Mouse (Mus musculus) heart, postnatal 0 days (tissue): Measurements from ENCODE around the gene Rnf166. TPM values are rescaled to one million over a fixed set of nuclear protein-coding genes. Genes with fewer than 3 reads are reported as not detected.

Experiments
- ATAC-seq: fragments of 200-750 bp; cut with Nextera tagmentation; 2 replicates; pipeline ENCODE4 v1.8.0; 2017; ENCODE audit warnings: low read depth, moderate number of reproducible peaks, moderate library complexity; ENCODE audit not compliant: insufficient read depth
- DNase-seq: peaks from one replicate; pipeline ENCODE4 v3.0.0-alpha.2; 2016; ENCODE audit warnings: low spot score
- H3K27ac ChIP-seq: fragments of 300-500 bp; sonication (generic); 2 replicates; pipeline ENCODE4 v1.5.1; 2014; ENCODE audit warnings: low read depth, mild to moderate bottlenecking
- H3K27me3 ChIP-seq: fragments of 300-500 bp; sonication (generic); 2 replicates; pipeline ENCODE4 v1.6.1; 2014; ENCODE audit warnings: low read length, mixed read lengths; ENCODE audit not compliant: control insufficient read depth, insufficient read depth
- H3K36me3 ChIP-seq: fragments of 300-500 bp; sonication (generic); replicated peaks from 2 replicates; pipeline ENCODE4 v1.6.1; 2014; ENCODE audit warnings: low read length, mixed read lengths; ENCODE audit not compliant: control insufficient read depth, insufficient read depth
- H3K4me1 ChIP-seq: fragments of 300-500 bp; sonication (generic); 2 replicates; pipeline ENCODE4 v1.6.1; 2014; ENCODE audit warnings: antibody characterized with exemption; ENCODE audit not compliant: control insufficient read depth, insufficient read depth
- H3K4me2 ChIP-seq: fragments of 300-500 bp; sonication (generic); 2 replicates; pipeline ENCODE4 v1.6.1; 2014; ENCODE audit warnings: low read depth, mild to moderate bottlenecking, low read length, moderate library complexity
- H3K4me3 ChIP-seq: fragments of 300-500 bp; sonication (generic); 2 replicates; pipeline ENCODE4 v1.5.1; 2014; ENCODE audit warnings: low read depth, low read length
- H3K9ac ChIP-seq: fragments of 300-500 bp; sonication (generic); replicated peaks from 2 replicates; pipeline ENCODE4 v1.6.1; 2014; ENCODE audit warnings: low read depth, low read length, mixed read lengths
- H3K9me3 ChIP-seq: fragments of 300-500 bp; sonication (generic); replicated peaks from 2 replicates; pipeline ENCODE4 v1.6.1; 2016; ENCODE audit warnings: low read length; ENCODE audit not compliant: control insufficient read depth
- CTCF ChIP-seq: IDR thresholded peaks from 2 replicates; pipeline ENCODE4 v1.5.1; 2016; ENCODE audit warnings: antibody characterized with exemption, control low read depth, low read depth
- EP300 ChIP-seq: IDR thresholded peaks from 2 replicates; pipeline ENCODE4 v1.6.1; 2016; ENCODE audit warnings: antibody characterized with exemption, low read depth
- WGBS: fragments of 180-500 bp; shearing (Covaris S2); extraction: QIAGEN DNeasy Blood & Tissue Kit; methylation state at CpG from one replicate; pipeline ENCODE4 v1.1.7; 2014; 5-methylcytosine and 5-hydroxymethylcytosine counted together
- polyA plus RNA-seq: library from polyadenylated mRNA; unstranded; fragments of >200 nt; fragmentation: Nextera tagmentation; extraction: Ambion mirVana; gene quantifications from 2 replicates; pipeline ENCODE4 v1.2.1, GENCODE M21; 2015
- total RNA-seq: library from RNA; depleted of rRNA; stranded (reverse); fragments of >200 nt; gene quantifications from 2 replicates; pipeline ENCODE4 v1.2.3, GENCODE M21; 2014; ENCODE audit warnings: low replicate concordance

The Rnf166 gene
- total and polyA plus RNA-seq, 2 experiments from 2014 or later = 39.4 to 42.7 TPM

DNA sequence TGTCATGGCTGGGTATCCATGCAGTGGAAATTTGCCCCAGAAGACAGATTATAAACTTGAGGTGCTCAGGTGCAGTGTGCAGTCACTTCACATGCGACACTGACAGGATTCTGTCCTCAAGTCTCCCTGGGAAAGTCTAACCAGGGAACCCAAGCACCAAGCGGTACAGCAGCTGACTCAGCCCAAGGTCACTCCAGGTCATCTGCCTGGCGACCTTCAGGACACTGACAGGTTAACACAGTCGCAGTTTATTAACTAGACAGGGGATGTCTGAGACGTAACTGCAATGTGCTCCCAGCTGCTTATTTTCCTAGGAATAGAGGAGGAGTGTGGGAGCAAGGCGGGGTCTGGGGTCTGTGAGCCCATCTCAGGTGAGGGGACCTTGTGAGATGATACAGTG lies 6.5 kb downstream of the Rnf166 start:
- Histone ChIP-seq H3K36me3 (peaks cover 59% of the 10 kb centered on the region), H3K9ac (no peak overlapping the region), H3K27ac (no peak overlapping the region; the same call in 1 of the 2 replicates), H3K4me2 (no peak overlapping the region), H3K9me3 (no peaks in the 10 kb centered on the region), H3K27me3 (no peaks in the 10 kb centered on the region), H3K4me1 (no peaks in the 10 kb centered on the region; the same call in 1 of the 2 replicates), H3K4me3 (no peak overlapping the region)
- TF ChIP-seq EP300 = no peak
- no peak for TF ChIP-seq CTCF
- WGBS = 72% methylated on average over 6 of the region's 6 CpGs
- ATAC-seq (no peak), DNase-seq (no peak)

DNA sequence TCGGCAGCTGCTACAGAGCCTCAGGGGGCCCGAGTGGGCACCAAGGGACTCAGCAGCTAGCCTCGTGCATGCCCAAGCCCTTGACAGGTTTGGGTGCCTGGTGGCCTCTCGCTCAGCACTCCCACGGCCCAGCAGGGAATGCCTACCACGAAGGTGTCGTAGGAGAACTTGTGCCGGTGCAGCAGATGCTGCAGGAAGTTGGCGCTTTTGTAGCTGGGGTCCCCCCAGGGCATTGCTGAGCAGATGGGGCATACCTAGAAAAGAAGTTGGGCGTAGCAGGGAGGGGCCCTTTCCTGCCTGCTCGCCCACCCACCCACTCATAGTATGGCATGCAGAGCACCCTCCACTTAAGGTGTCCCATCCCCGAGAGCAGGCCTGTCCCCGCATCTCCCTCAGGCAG lies 8.0 kb downstream of the Rnf166 start:
- Histone ChIP-seq H3K27me3 (no peaks in the 10 kb centered on the region), H3K27ac (no peak overlapping the region), H3K36me3 (peaks cover 55% of the 10 kb centered on the region), H3K4me1 (no peaks in the 10 kb centered on the region; the same call in 1 of the 2 replicates), H3K4me3 (no peak overlapping the region), H3K4me2 (no peak overlapping the region), H3K9me3 (no peaks in the 10 kb centered on the region), H3K9ac (no peak overlapping the region)
- DNase-seq = no peak
- ATAC-seq = no peak
- TF ChIP-seq CTCF (no peak), EP300 (no peak)
- 88% methylated on average over 13 of the region's 13 CpGs for WGBS

DNA sequence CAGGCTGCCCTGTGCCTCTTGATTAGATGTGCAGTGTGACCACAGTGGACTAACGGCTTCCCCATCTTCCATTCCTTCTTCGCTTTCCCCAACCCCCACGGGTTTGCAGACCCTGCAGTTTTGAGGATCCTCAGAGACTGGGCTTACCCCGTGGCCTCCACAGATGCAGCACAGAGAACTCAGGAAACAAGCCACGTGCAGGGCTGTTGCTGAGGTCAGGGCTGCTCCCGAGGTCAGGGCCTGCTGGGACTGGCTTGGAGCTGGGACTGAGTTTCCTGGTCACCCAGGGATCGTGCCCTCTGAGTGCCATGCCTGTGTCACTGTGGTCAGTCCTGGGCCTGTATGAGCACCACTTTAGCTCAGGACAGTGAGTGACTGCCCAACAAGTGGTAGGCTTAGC lies 10.9 kb downstream of the Rnf166 start:
- peaks cover 17% of the 10 kb centered on the region; the same call in 1 of the 2 replicates for H3K27me3 ChIP-seq
- H3K36me3 ChIP-seq = peaks cover 46% of the 10 kb centered on the region
- DNase-seq = no peak
- no peaks in the 10 kb centered on the region for H3K9me3 ChIP-seq
- H3K27ac ChIP-seq = no peak overlapping the region
- no peak overlapping the region for H3K4me2 ChIP-seq
- peaks cover 8% of the 10 kb centered on the region for H3K4me1 ChIP-seq
- TF ChIP-seq EP300 (no peak), CTCF (no peak)
- H3K9ac ChIP-seq = no peak overlapping the region
- WGBS = 57% methylated on average over 7 of the region's 7 CpGs
- no peak overlapping the region for H3K4me3 ChIP-seq
- ATAC-seq = no peak

DNA sequence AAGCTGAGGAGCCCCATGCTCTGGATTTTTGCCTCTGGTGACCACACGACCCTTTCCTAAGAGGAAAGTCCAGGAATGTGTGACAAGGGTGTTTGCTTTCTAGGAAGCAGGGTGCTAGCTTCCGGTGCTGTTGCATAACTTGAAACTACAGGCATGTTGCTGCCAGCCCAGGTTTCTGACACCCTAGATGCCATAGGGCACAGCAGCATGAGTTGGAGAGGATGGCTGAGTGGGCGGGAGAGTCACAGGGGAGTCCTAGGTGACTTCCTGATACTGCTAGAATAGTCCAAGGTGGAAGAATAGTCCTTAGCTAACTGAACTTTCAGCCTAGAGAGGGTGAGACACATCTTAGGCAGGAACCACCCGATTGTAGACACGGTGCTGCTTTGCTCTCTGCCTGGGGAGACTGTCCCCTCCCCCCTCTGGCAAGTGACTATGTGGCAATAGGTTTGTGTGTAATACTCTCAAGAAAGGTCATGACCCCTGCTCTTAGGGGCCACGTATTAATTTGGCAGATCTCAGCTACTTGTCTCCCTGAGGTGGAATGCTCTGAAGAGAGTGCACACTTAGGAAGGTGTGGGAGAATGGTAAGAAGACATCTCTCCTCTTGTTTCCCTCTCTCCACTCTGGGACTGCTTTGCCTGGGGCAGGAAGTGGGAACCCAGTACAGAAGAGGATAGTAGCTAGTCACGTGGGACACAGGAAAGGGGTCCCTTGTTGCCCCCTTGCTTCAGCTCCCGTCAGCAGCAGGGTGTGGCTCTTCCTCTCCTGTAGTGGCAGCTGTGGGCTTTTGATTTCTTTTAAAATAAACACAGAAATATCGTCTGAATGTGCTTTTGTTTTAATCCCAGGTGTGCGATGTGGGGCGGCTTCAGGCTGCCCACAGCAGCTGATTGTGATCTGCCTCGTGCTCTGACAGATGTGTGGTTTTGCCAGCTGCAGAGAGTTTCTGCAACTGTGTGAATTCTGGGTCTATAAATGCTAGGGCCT lies 11.9 kb downstream of the Rnf166 start:
- Histone ChIP-seq H3K27me3 (peaks cover 24% of the 10 kb centered on the region), H3K9ac (no peak overlapping the region), H3K27ac (peak overlapping the region; percentile 25; the same call in 1 of the 2 replicates), H3K36me3 (peaks cover 36% of the 10 kb centered on the region), H3K4me1 (peaks cover 9% of the 10 kb centered on the region), H3K4me3 (no peak overlapping the region), H3K9me3 (no peaks in the 10 kb centered on the region), H3K4me2 (no peak overlapping the region)
- DNase-seq (no peak), ATAC-seq (no peak)
- TF ChIP-seq CTCF (no peak), EP300 (no peak)
- 53% methylated on average over 12 of the region's 12 CpGs for WGBS

DNA sequence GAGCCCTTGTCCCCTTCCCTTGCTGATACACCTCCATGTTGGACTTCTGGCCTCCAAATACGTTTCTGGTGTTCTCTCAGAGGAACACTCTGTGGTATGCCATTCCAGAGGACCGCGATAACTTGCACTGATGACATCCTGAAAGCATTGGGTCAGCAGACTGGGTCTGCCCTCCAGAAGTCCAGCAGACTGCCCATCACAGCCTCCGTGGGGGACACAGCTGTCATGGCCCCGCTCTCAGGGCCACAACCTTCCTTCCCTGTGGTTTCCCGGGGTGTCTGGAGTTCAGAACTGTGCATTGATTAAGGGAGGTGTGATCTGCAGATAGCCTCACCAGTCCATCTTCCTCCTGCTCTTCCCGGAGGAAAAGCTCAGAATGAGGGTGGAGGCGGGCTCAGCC lies 13.4 kb downstream of the Rnf166 start:
- DNase-seq (no peak), ATAC-seq (no peak)
- H3K4me1 ChIP-seq = peaks cover 9% of the 10 kb centered on the region
- peaks cover 28% of the 10 kb centered on the region for H3K27me3 ChIP-seq
- WGBS = 61% methylated on average over 8 of the region's 8 CpGs
- H3K9ac ChIP-seq = no peak overlapping the region
- H3K27ac ChIP-seq = no peak overlapping the region
- peaks cover 22% of the 10 kb centered on the region for H3K36me3 ChIP-seq
- no peak overlapping the region for H3K4me3 ChIP-seq
- no peak overlapping the region for H3K4me2 ChIP-seq
- no peak for TF ChIP-seq EP300
- no peak for TF ChIP-seq CTCF
- no peaks in the 10 kb centered on the region for H3K9me3 ChIP-seq
